Mouse (Mus musculus) forebrain, embryonic 16.5 days (tissue): ENCODE data around the gene Tex45. TPM values are rescaled to one million over a fixed set of nuclear protein-coding genes. Genes with fewer than 3 reads are reported as not detected.

ENCODE experiments used
- ATAC-seq: fragments of 200-750 bp; cut with Nextera tagmentation; 2 replicates; pipeline ENCODE4 v1.8.0; 2017; ENCODE audit warnings: mild to moderate bottlenecking, moderate library complexity
- H3K27ac ChIP-seq: fragments of 300-500 bp; sonication (generic); 2 replicates; pipeline ENCODE4 v1.5.1; 2014; ENCODE audit warnings: low read length, control low read depth
- H3K27me3 ChIP-seq: fragments of 300-500 bp; sonication (generic); replicated peaks from 2 replicates; pipeline ENCODE4 v1.6.1; 2014; ENCODE audit warnings: low read length; ENCODE audit not compliant: control insufficient read depth, insufficient read depth
- H3K36me3 ChIP-seq: fragments of 300-500 bp; sonication (generic); 2 replicates; pipeline ENCODE4 v1.6.1; 2014; ENCODE audit not compliant: control insufficient read depth, insufficient read depth
- H3K4me1 ChIP-seq: fragments of 300-500 bp; sonication (generic); replicated peaks from 2 replicates; pipeline ENCODE4 v1.6.1; 2014; ENCODE audit warnings: low read length; ENCODE audit not compliant: control insufficient read depth, insufficient read depth
- H3K4me2 ChIP-seq: fragments of 300-500 bp; sonication (generic); 2 replicates; pipeline ENCODE4 v1.6.1; 2014; ENCODE audit warnings: mild to moderate bottlenecking, low read length, control low read depth
- H3K4me3 ChIP-seq: fragments of 300-500 bp; sonication (generic); replicated peaks from 2 replicates; pipeline ENCODE4 v1.5.1; 2014; ENCODE audit warnings: mild to moderate bottlenecking, low read length, control low read depth
- H3K9ac ChIP-seq: fragments of 300-500 bp; sonication (generic); replicated peaks from 2 replicates; pipeline ENCODE4 v1.6.1; 2014; ENCODE audit warnings: low read depth, low read length, control low read depth
- H3K9me3 ChIP-seq: fragments of 300-500 bp; sonication (generic); 2 replicates; pipeline ENCODE4 v1.6.1; 2016; ENCODE audit warnings: low read length; ENCODE audit not compliant: control insufficient read depth
- WGBS: fragments of 180-500 bp; shearing (Covaris S2); extraction: QIAGEN DNeasy Blood & Tissue Kit; methylation state at CpG from one replicate; pipeline ENCODE4 v1.1.7; 2014; 5-methylcytosine and 5-hydroxymethylcytosine counted together
- polyA plus RNA-seq: library from polyadenylated mRNA; unstranded; fragments of >200 nt; fragmentation: Nextera tagmentation; extraction: Ambion mirVana; gene quantifications from 2 replicates; pipeline ENCODE4 v1.2.1, GENCODE M21; 2015

Gene Tex45
- polyA plus RNA-seq, 1 experiment from 2014 or later: 0.16 TPM

- ATAC-seq: no peak
- Histone ChIP-seq H3K4me1 (no peaks in the 10 kb centered on the region), H3K4me2 (no peak overlapping the region), H3K27me3 (no peaks in the 10 kb centered on the region), H3K27ac (no peak overlapping the region), H3K9ac (no peak overlapping the region), H3K9me3 (no peaks in the 10 kb centered on the region), H3K4me3 (no peak overlapping the region), H3K36me3 (no peaks in the 10 kb centered on the region)
- 65% methylated on average over 4 of the region's 4 CpGs for WGBS
Measured at GRCm38 (mm10) chr8:3480221-3480785, 9.6 kb downstream of the Tex45 start.

GRCm38 (mm10) chr8:3481605-3482004 is 10.9 kb downstream of the Tex45 start:
- H3K9ac ChIP-seq: no peak overlapping the region
- WGBS: 69% methylated on average over 5 of the region's 5 CpGs
- no peaks in the 10 kb centered on the region for H3K9me3 ChIP-seq
- H3K36me3 ChIP-seq: no peaks in the 10 kb centered on the region
- no peaks in the 10 kb centered on the region for H3K27me3 ChIP-seq
- H3K27ac ChIP-seq: no peak overlapping the region
- no peak overlapping the region for H3K4me2 ChIP-seq
- H3K4me3 ChIP-seq: no peak overlapping the region
- H3K4me1 ChIP-seq: no peaks in the 10 kb centered on the region
- no peak for ATAC-seq

- WGBS: 91% methylated on average over 22 of the region's 22 CpGs
Measured at GRCm38 (mm10) chr8:3482240-3482740, 11.6 kb downstream of the Tex45 start.

GRCm38 (mm10) chr8:3483546-3483945 is 12.9 kb downstream of the Tex45 start:
- H3K4me3 ChIP-seq: no peak overlapping the region
- 81% methylated on average over 7 of the region's 7 CpGs for WGBS
- H3K9me3 ChIP-seq: no peaks in the 10 kb centered on the region
- H3K27ac ChIP-seq: no peak overlapping the region
- no peak overlapping the region for H3K9ac ChIP-seq
- ATAC-seq: no peak
- H3K4me2 ChIP-seq: no peak overlapping the region
- no peaks in the 10 kb centered on the region for H3K36me3 ChIP-seq
- H3K4me1 ChIP-seq: no peaks in the 10 kb centered on the region
- H3K27me3 ChIP-seq: no peaks in the 10 kb centered on the region

More at GRCm38 (mm10) chr8:3482240-3482740, 11.6 kb downstream of the Tex45 start:
- Histone ChIP-seq H3K9ac (no peak overlapping the region), H3K9me3 (no peaks in the 10 kb centered on the region), H3K27me3 (no peaks in the 10 kb centered on the region), H3K27ac (no peak overlapping the region), H3K4me3 (no peak overlapping the region), H3K4me2 (no peak overlapping the region), H3K4me1 (no peaks in the 10 kb centered on the region), H3K36me3 (no peaks in the 10 kb centered on the region)
- no peak for ATAC-seq

GRCm38 (mm10) chr8:3485192-3485591 is 14.5 kb downstream of the Tex45 start:
- H3K4me3 ChIP-seq: no peak overlapping the region
- H3K36me3 ChIP-seq: no peaks in the 10 kb centered on the region
- H3K27ac ChIP-seq: no peak overlapping the region
- WGBS: 29% methylated on average over 5 of the region's 5 CpGs
- ATAC-seq: no peak
- H3K27me3 ChIP-seq: no peaks in the 10 kb centered on the region
- H3K4me1 ChIP-seq: no peaks in the 10 kb centered on the region
- no peak overlapping the region for H3K9ac ChIP-seq
- H3K9me3 ChIP-seq: no peaks in the 10 kb centered on the region
- no peak overlapping the region for H3K4me2 ChIP-seq

GRCm38 (mm10) chr8:3492901-3493844 is 22.5 kb downstream of the Tex45 start, which contains the start of gene Zfp358:
Gene Zfp358 (plus strand): TSS chr8:3493138.
- whole genome bisulfite sequencing: under 1% methylated on average over 59 of the region's 64 CpGs
- ATAC-seq: peak; percentile 93
- H3K36me3 ChIP-seq: peaks cover 19% of the 10 kb centered on the region
- H3K27me3 ChIP-seq: no peaks in the 10 kb centered on the region
- H3K9ac ChIP-seq: peak within 1 kb of the TSS; percentile 100
- no peaks in the 10 kb centered on the region; the same call in 1 of the 2 replicates for H3K9me3 ChIP-seq
- peak within 1 kb of the TSS; percentile 94 for H3K4me3 ChIP-seq
- peak within 1 kb of the TSS; percentile 91 for H3K27ac ChIP-seq
- peaks cover 24% of the 10 kb centered on the region for H3K4me1 ChIP-seq
- peak within 1 kb of the TSS; percentile 58 for H3K4me2 ChIP-seq

GRCm38 (mm10) chr8:3493845-3494208 is 23.2 kb downstream of the Tex45 start:
- Histone ChIP-seq H3K9me3 (no peaks in the 10 kb centered on the region; the same call in 1 of the 2 replicates), H3K36me3 (peaks cover 19% of the 10 kb centered on the region), H3K27me3 (no peaks in the 10 kb centered on the region), H3K27ac (peak overlapping the region; percentile 91), H3K4me3 (peak overlapping the region; percentile 94), H3K4me2 (peak overlapping the region; percentile 58), H3K9ac (peak overlapping the region; percentile 100), H3K4me1 (peaks cover 25% of the 10 kb centered on the region)
- peak; percentile 10; the same call in 1 of the 2 replicates for ATAC-seq
- 36% methylated on average over 6 of the region's 6 CpGs for WGBS

- Histone ChIP-seq H3K9me3 (no peaks in the 10 kb centered on the region; the same call in 1 of the 2 replicates), H3K27me3 (no peaks in the 10 kb centered on the region), H3K27ac (no peak overlapping the region), H3K4me2 (no peak overlapping the region), H3K9ac (no peak overlapping the region), H3K36me3 (peaks cover 19% of the 10 kb centered on the region), H3K4me1 (peaks cover 30% of the 10 kb centered on the region), H3K4me3 (no peak overlapping the region)
- 97% methylated on average over 44 of the region's 44 CpGs for WGBS
- no peak for ATAC-seq
Measured at GRCm38 (mm10) chr8:3495578-3496427, 25.1 kb downstream of the Tex45 start.

- ATAC-seq: no peak
- Histone ChIP-seq H3K27me3 (no peaks in the 10 kb centered on the region), H3K4me1 (peaks cover 36% of the 10 kb centered on the region), H3K9me3 (no peaks in the 10 kb centered on the region; the same call in 1 of the 2 replicates), H3K9ac (no peak overlapping the region), H3K4me2 (no peak overlapping the region), H3K4me3 (no peak overlapping the region), H3K36me3 (peaks cover 19% of the 10 kb centered on the region), H3K27ac (no peak overlapping the region)
- 95% methylated on average over 15 of the region's 15 CpGs for WGBS
Measured at GRCm38 (mm10) chr8:3496428-3496748, 25.7 kb downstream of the Tex45 start.
